Mouse (Mus musculus) myocyte (in vitro differentiated cells): Measurements from ENCODE around the gene Fam25c.

ENCODE experiments used
- CEBPB ChIP-seq: IDR thresholded peaks from 2 replicates; pipeline ENCODE4 v1.6.1; 2011; ENCODE audit warnings: mild to moderate bottlenecking, moderate library complexity; ENCODE audit not compliant: poor library complexity, insufficient read depth, severe bottlenecking
- E2F4 ChIP-seq: IDR thresholded peaks from one replicate; pipeline ENCODE4 v1.6.1; 2011; ENCODE audit warnings: mild to moderate bottlenecking, control low read depth, moderate library complexity; ENCODE audit not compliant: insufficient read depth
- MAX ChIP-seq: IDR thresholded peaks from one replicate; pipeline ENCODE4 v1.6.1; 2011; ENCODE audit warnings: low read depth, mild to moderate bottlenecking, control low read depth
- MYOD1 ChIP-seq, 3 experiments: IDR thresholded peaks; one replicate each; pipeline ENCODE4 v1.6.1; 2011; ENCODE audit warnings: control low read depth in 2 of 3, low read depth in 2 of 3, mild to moderate bottlenecking in 2 of 3, moderate library complexity in 1 of 3; ENCODE audit not compliant: insufficient read length in 2 of 3, control insufficient read depth in 1 of 3
- POLR2A ChIP-seq: IDR thresholded peaks from one replicate; pipeline ENCODE4 v1.6.1; 2011; ENCODE audit warnings: low read depth, mild to moderate bottlenecking, control low read depth, moderate library complexity; ENCODE audit not compliant: insufficient read length
- POLR2AphosphoS2 ChIP-seq: IDR thresholded peaks from one replicate; pipeline ENCODE4 v1.6.1; 2011; ENCODE audit warnings: low read depth, control low read depth; ENCODE audit not compliant: insufficient read length
- REST ChIP-seq: IDR thresholded peaks from one replicate; pipeline ENCODE4 v1.6.1; 2011; ENCODE audit warnings: mild to moderate bottlenecking, control low read depth, moderate library complexity; ENCODE audit not compliant: insufficient read depth, insufficient read length
- SRF ChIP-seq: IDR thresholded peaks from one replicate; pipeline ENCODE4 v1.6.1; 2011; ENCODE audit warnings: low read depth; ENCODE audit not compliant: control insufficient read depth, insufficient read length
- TCF12 ChIP-seq: IDR thresholded peaks from one replicate; pipeline ENCODE4 v1.6.1; 2011; ENCODE audit warnings: mild to moderate bottlenecking, control low read depth; ENCODE audit not compliant: poor library complexity, insufficient read depth, severe bottlenecking
- TCF3 ChIP-seq: IDR thresholded peaks from one replicate; pipeline ENCODE4 v1.6.1; 2011; ENCODE audit warnings: low read depth, control low read depth; ENCODE audit not compliant: insufficient read length
- USF1 ChIP-seq: IDR thresholded peaks from one replicate; pipeline ENCODE4 v1.6.1; 2011; ENCODE audit warnings: low read depth, mild to moderate bottlenecking, control low read depth, moderate library complexity

GRCm38 (mm10) chr14:34362726-34363445 lies 7.7 kb upstream of the Fam25c start:
- TF ChIP-seq MAX = no peak
- no peak for TF ChIP-seq E2F4
- no peak for TF ChIP-seq POLR2A
- TF ChIP-seq TCF12 = no peak
- no peak for TF ChIP-seq USF1
- TF ChIP-seq CEBPB = no peak
- TF ChIP-seq MYOD1 (IDR thresholded peaks at IDR 0.05; ENCODE audit: control insufficient read depth in 1 of 3, insufficient read length in 2 of 3, low read depth in 2 of 3) = no peak
- no peak for TF ChIP-seq SRF
- no peak for TF ChIP-seq POLR2AphosphoS2
- TF ChIP-seq REST = no peak
- no peak for TF ChIP-seq TCF3
